Mouse (Mus musculus) gastrocnemius, postnatal 10 days (tissue): ENCODE data around the gene Tle3. TPM values are rescaled to one million over a fixed set of nuclear protein-coding genes. Genes with fewer than 3 reads are reported as not detected.

ENCODE experiments used
- DNase-seq: peaks from one replicate; pipeline ENCODE4 v3.0.0; 2021; ENCODE audit warnings: mixed read lengths
- total RNA-seq, 2 experiments: library from RNA; stranded (reverse); gene quantifications; 2 replicates each; pipeline ENCODE4 v1.2.3; 2021

Gene Tle3
- total RNA-seq, 2 experiments from 2014 or later: 20.5 to 25.6 TPM

- DNase-seq: no peak
These were observed 64.6 kb downstream of the Tle3 start for GRCm38 (mm10) chr9:61436761-61437160.

DNA sequence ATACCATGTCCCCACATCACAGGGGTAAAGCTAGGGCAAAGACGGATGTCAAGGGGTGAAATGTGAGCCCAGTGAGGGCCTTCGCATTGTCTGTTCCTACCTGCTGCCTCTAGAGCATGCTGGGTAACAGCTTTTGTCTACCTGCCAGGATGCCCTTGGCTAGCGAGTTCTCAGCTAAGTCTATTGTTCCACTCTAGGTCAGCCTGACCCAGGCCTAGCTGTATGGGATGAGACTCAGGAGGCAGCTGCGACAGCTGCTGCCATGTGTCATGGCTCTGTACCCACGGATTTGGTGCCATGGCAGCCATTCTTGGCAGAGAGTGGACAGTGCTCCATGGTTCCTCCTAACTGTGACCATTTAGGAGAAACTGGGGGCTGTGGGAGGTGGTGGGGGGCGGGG, 66.9 kb downstream of the Tle3 start:
- DNase-seq: peak; percentile 38

GRCm38 (mm10) chr9:61439979-61440378, 67.8 kb downstream of the Tle3 start:
- DNase-seq: no peak

DNA sequence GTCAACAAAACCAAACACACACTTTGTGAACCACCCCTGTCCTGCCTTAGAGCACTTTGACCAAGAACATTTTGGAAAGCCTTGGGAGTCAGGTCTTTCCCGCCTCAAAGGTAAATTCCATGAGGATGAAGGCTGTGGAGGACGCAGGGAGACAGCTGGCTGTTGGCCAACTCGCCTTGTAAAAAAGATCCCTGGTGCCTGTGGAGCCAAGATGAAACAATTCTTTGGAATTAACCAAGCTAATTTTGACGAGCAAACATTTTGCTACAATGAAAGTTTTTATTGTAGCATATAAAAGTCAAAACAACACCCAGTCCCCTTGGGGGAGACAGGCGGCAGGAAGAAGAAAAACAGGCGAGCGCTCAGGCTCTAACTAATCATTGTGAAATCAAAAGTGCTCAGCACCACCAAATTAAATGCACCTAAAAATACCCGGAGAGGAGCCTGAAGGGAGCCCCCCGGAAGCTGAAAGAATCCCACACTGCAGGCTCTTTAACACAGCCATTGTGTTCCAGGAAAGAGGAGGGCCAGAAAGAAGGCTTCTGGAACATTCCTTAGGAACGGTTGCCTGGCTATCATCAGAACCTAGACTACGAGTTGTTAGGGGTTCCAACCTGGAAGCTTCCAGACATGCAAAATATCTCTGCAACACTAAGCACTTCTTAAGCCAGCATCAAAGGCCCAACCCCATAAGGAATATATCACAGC, 69.2 kb downstream of the Tle3 start:
- peak; percentile 32 for DNase-seq

- no peak for DNase-seq
These were observed 70.9 kb downstream of the Tle3 start for GRCm38 (mm10) chr9:61442951-61443630.

GRCm38 (mm10) chr9:61445151-61445550, 73.0 kb downstream of the Tle3 start:
- DNase-seq: no peak

DNA sequence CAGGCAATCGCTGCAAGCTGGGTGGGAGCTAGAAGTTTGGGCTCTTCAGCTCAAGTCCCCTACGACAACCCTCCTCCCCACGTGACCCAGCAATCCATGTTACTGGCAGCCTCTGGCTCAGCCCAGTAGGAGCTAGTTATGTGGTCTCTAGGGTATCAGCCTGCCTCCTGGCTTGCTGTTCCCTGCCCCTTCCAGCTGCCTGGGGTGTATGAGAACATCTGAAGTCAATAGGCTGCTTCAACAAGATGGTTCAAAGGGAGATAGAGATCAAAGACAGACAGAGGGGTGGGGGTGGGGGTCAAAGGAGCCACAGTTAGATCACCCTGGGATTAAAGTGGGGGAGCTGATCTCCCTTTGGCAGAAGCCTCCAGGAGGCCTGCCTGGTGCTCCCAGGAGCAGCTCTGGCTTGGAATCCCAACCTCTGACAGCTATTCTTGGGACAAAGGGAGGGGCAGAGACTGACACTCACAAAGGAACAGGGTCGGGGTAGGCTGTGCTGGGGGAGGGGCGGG, 73.6 kb downstream of the Tle3 start:
- no peak for DNase-seq

DNA sequence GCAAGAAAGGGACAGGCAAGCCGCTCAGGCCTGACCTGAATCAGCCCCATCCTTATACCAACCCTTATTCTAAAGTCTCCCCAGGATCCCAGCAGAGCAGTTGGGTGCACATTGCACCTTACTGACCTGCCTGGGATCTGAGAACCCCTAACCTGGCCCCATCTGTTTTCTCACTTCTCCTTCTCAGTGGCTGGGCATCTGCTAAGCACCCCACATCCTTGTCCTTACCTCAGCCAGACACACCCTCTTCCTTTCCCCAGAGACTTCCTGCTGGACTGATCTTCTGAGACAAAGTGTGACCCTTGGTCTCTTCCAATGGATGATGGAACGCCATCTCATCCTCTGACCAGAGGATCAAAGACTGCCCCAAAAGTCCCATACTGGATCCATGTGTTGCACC, 74.8 kb downstream of the Tle3 start:
- DNase-seq: no peak

DNA sequence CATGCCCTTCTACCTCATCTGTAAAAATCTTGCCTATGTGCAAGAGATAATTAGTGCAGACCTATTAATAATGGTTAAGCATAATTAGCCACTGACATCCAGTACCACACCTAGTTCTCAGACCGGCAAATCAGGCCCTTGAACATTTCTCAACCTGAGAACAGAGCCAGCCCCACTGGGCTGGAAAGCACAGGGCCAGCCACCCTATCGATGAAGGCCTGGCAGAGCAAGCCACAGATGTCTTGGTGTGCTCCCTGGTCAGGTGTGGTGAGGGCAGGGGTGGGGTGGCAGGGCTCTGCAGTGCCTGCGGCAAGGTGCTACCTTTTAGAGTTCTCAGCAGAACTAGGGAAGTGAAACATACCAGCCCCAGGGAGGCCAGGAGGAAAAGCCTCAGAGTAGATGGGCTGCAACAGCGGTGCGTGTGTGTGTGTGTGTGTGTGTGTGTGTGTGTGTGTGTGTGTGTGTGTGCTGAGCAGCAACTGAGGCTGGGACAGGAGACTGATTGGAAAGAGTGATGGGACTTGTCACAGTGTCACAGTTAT, 77.3 kb downstream of the Tle3 start:
- no peak for DNase-seq

- no peak for DNase-seq
These were observed 79.9 kb downstream of the Tle3 start for GRCm38 (mm10) chr9:61452081-61452480.

GRCm38 (mm10) chr9:61455861-61456261, 83.7 kb downstream of the Tle3 start:
- DNase-seq: no peak

GRCm38 (mm10) chr9:61456441-61457161, 84.4 kb downstream of the Tle3 start:
- no peak for DNase-seq

DNA sequence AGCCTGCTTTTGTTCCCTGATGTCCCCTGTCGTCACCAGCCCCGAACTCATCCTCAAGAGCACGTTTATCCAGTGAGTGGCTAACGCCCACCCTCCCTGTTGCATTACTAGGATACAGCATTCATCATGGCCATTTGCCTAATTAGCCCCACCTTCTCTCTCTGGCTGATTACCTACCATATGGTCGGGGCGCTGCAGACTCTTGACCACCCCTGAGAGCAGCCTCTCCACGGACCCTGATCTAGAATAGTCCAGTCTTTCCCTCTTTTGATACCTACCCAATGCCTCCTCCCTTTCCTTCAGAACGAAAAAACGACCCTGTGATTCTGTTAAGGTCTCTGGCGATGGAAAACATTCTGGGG, 85.0 kb downstream of the Tle3 start:
- no peak for DNase-seq

DNA sequence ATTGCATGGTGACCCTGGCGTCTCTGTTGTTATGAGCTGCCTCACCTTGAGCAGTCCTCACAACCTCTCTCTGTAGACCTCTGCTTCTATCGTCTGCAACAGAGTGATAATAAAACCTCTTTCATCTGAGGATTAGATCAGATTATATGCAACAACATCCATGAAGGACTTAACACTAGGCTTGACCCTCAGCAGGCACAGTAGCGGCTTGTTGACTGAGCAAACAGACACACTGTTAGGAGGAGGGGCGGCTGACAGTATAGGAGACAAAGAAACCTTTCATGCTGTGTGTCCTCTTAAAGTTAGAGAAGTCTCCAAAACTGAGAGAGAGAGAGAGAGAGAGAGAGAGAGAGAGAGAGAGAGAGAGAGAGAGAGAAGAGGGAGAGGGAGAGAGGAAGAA, 89.7 kb downstream of the Tle3 start:
- DNase-seq: no peak

GRCm38 (mm10) chr9:61467436-61467835, 95.3 kb downstream of the Tle3 start:
- no peak for DNase-seq
